Mouse (Mus musculus) CH12.LX (cell line): Measurements from ENCODE around the gene Tent4b.

ENCODE experiments used
- CTCF ChIP-seq, 2 experiments: IDR thresholded peaks in 1 of 2; conservative IDR thresholded peaks in 1 of 2; 2 replicates each; pipeline ENCODE4 v1.5.1; 2011 to 2012; ENCODE audit warnings: low read depth in 2 of 2, low read length in 2 of 2, improper control_type of control experiment in 1 of 2, inconsistent platforms in 1 of 2, mild to moderate bottlenecking in 1 of 2, moderate library complexity in 1 of 2
- EP300 ChIP-seq: IDR thresholded peaks from 2 replicates; pipeline ENCODE4 v1.6.1; 2011; ENCODE audit warnings: low read length, improper control_type of control experiment
- IRF4 ChIP-seq: IDR thresholded peaks from 2 replicates; pipeline ENCODE4 v1.6.1; 2014; ENCODE audit warnings: low read depth, mild to moderate bottlenecking, inconsistent platforms, low read length, improper control_type of control experiment
- JUN ChIP-seq: IDR thresholded peaks from 2 replicates; pipeline ENCODE4 v1.6.1; 2011; ENCODE audit warnings: low read depth, mild to moderate bottlenecking, low read length, improper control_type of control experiment, moderate library complexity; ENCODE audit not compliant: insufficient read depth
- MYC ChIP-seq: IDR thresholded peaks from 2 replicates; pipeline ENCODE4 v1.6.1; 2011; ENCODE audit warnings: low read depth, mild to moderate bottlenecking, improper control_type of control experiment, low read length
- NRF1 ChIP-seq: IDR thresholded peaks from 2 replicates; pipeline ENCODE4 v1.6.1; 2014; ENCODE audit warnings: low read depth, mild to moderate bottlenecking, inconsistent platforms, low read length, improper control_type of control experiment, moderate library complexity
- POLR2A ChIP-seq: IDR thresholded peaks from 2 replicates; pipeline ENCODE4 v1.6.1; 2011; ENCODE audit warnings: low read depth, mild to moderate bottlenecking, improper control_type of control experiment, low read length
- RAD21 ChIP-seq: IDR thresholded peaks from 2 replicates; pipeline ENCODE4 v1.6.1; 2011; ENCODE audit warnings: low read depth, mild to moderate bottlenecking, low read length, improper control_type of control experiment, moderate library complexity
- SIN3A ChIP-seq: IDR thresholded peaks from 2 replicates; pipeline ENCODE4 v1.6.1; 2012; ENCODE audit warnings: low read length, improper control_type of control experiment, inconsistent platforms

GRCm38 (mm10) chr8:88299907-88300603 is 101.0 kb downstream of the Tent4b start:
- TF ChIP-seq CTCF (conservative IDR thresholded peaks at IDR 0.05 in 1 of 2, IDR thresholded peaks at IDR 0.05 in 1 of 2; ENCODE audit: low read depth in 2 of 2, low read length in 2 of 2) (no peak), RAD21 (no peak), MYC (no peak), EP300 (no peak), IRF4 (no peak), JUN (no peak), NRF1 (no peak), POLR2A (no peak), SIN3A (no peak)
